Mouse (Mus musculus): ENCODE measurements around the gene Zfp553. TPM values are rescaled to one million over a fixed set of nuclear protein-coding genes. Genes with fewer than 3 reads are reported as not detected.

Gene Zfp553
- total and polyA plus RNA-seq, 2 experiments from 2014 or later, result 33.9 to 41.0 TPM

DNA sequence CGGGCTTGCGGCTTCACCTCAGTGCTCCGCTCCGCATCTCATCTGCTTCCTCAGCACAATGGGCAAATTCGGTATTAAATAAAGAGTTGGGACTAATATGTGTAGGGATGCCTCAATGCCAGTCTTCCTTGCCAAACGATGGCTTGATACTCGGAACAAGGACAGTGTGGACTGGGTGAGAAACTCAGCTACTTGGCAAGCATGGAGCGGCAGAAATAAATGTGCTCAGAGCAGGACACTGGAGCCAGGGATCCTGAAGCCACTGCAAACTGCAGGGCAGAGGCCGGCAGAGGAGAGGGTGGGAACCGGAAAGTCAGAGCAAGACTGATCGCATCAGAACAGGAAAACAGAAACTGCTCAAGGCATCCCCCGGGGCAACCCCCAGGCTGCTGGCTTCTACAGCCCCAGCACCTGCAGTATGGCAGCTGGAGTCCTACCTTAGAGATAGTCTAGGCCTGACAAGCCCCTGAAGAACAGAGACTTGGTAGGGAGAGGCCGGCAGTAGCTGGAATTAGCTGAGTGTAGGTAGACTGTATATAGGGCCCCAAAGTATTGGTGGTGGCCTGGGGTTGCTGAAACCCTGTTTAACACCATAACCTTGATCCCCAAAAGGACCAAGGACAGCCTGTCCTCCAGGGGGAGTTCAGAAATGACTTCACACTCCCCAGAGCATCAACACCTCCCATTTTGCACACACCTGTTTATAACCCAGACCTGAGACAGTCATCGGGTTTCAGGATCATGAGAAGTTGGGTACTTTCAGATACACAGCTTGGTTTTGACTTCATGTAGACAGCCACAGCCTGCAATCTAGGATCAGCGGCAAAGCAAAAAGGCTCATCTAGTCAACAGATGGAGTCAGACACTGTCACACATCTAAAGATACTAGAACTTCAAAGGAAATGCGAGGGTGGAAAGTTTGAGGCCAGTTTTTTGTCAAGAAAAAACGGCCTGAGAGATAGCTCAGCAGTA, 44.3 kb upstream of the Zfp553 start:
- no peak for ATAC-seq
- H3K4me3 ChIP-seq (ENCODE audit: low read length), result no peak overlapping the region

DNA sequence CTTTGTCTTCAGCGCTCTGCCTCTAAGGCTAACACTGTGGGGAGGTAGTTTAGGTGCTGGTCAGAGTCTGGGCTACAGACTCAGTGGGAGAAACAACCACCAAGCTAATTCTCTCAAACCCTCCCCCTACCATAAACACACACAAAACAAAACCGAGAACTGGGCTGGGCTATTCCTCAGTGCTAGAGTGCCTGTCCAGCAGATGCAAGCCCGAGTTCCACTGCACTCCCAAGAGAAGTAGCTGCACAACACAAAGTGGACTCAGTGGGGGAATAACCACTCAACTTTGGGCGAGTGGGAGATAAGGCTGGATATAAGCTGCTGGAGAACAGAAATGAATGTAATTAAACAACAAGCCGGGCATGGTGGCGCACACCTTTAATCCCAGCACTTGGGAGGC, 42.2 kb upstream of the Zfp553 start:
- Histone ChIP-seq H3K9ac (replicated peaks; ENCODE audit: low read length) (no peak overlapping the region), H3K27me3 (ENCODE audit: insufficient read depth, low read length) (no peaks in the 10 kb centered on the region), H3K4me3 (ENCODE audit: low read length) (no peak overlapping the region), H3K4me2 (ENCODE audit: low read depth, low read length) (no peak overlapping the region), H3K9me3 (ENCODE audit: low read length) (no peaks in the 10 kb centered on the region), H3K36me3 (ENCODE audit: insufficient read depth, low read length) (peaks cover 15% of the 10 kb centered on the region; the same call in 1 of the 2 replicates), H3K4me1 (ENCODE audit: insufficient read depth, low read length) (peaks cover 12% of the 10 kb centered on the region), H3K27ac (no peak overlapping the region)
- DNase-seq (ENCODE audit: low spot score) (no peak), ATAC-seq (no peak)
- no peak for TF ChIP-seq CTCF (IDR thresholded peaks at IDR 0.05; ENCODE audit: low read depth)
- 81% methylated on average over 6 of the region's 6 CpGs for WGBS

More for the DNA sequence above, 44.3 kb upstream of the Zfp553 start:
- Histone ChIP-seq H3K4me1 (ENCODE audit: insufficient read depth, low read length) (no peaks in the 10 kb centered on the region), H3K9me3 (ENCODE audit: low read length) (no peaks in the 10 kb centered on the region), H3K27me3 (ENCODE audit: insufficient read depth, low read length) (no peaks in the 10 kb centered on the region), H3K4me2 (ENCODE audit: low read depth, low read length) (no peak overlapping the region), H3K36me3 (ENCODE audit: insufficient read depth, low read length) (peaks cover 13% of the 10 kb centered on the region; the same call in 1 of the 2 replicates), H3K27ac (no peak overlapping the region), H3K9ac (replicated peaks; ENCODE audit: low read length) (no peak overlapping the region)
- no peak for TF ChIP-seq CTCF (IDR thresholded peaks at IDR 0.05; ENCODE audit: low read depth)
- DNase-seq (ENCODE audit: low spot score), result no peak
- 82% methylated on average over 17 of the region's 17 CpGs for WGBS

- Histone ChIP-seq H3K4me3 (ENCODE audit: low read length) (no peak overlapping the region), H3K9ac (replicated peaks; ENCODE audit: low read length) (no peak overlapping the region), H3K4me2 (ENCODE audit: low read depth, low read length) (no peak overlapping the region), H3K27me3 (ENCODE audit: insufficient read depth, low read length) (no peaks in the 10 kb centered on the region), H3K9me3 (ENCODE audit: low read length) (no peaks in the 10 kb centered on the region), H3K4me1 (ENCODE audit: insufficient read depth, low read length) (peaks cover 17% of the 10 kb centered on the region), H3K36me3 (ENCODE audit: insufficient read depth, low read length) (peaks cover 21% of the 10 kb centered on the region; the same call in 1 of the 2 replicates), H3K27ac (no peak overlapping the region)
- DNase-seq (ENCODE audit: low spot score) (no peak), ATAC-seq (no peak)
- TF ChIP-seq CTCF (IDR thresholded peaks at IDR 0.05; ENCODE audit: low read depth), result no peak
- 95% methylated on average over 5 of the region's 5 CpGs for WGBS
Measured at GRCm38 (mm10) chr7:127192989-127193388, 39.9 kb upstream of the Zfp553 start.

DNA sequence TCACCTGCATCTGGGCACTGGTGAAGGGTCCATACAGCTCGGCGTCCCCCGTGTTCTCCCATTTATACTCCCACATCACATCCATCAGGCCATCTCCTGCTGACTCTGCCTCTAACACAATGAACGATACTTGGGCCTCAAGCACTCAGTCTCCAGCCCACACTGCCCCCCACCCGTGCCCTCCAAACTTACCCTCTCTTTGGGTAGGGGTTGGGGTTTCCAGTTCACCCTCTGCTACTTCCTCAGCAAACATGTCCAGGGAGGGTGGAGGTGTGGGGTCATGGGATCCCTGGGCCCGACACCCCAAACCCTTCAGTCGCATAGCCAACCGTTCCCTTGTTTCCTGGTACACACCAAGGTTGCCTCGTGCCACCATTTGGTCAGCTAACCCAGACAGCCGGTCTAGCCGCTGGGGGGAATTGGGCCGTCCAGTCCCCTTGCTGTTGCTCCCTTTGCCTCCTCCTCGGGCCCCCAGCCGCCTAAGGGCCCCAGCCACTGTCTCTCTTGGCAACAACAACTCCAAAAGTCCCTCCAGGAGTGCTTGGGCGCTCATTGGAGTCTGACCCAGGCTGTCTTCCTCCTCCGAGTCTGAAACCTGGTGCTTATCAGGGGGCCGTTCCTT, 38.7 kb upstream of the Zfp553 start:
- Histone ChIP-seq H3K36me3 (ENCODE audit: insufficient read depth, low read length) (peaks cover 27% of the 10 kb centered on the region), H3K9ac (replicated peaks; ENCODE audit: low read length) (0 out of 2 replicates have a peak overlapping the region, but pooled peaks have one; percentile 74), H3K27ac (no peak overlapping the region), H3K27me3 (ENCODE audit: insufficient read depth, low read length) (no peaks in the 10 kb centered on the region), H3K4me3 (ENCODE audit: low read length) (no peak overlapping the region), H3K4me1 (ENCODE audit: insufficient read depth, low read length) (peaks cover 17% of the 10 kb centered on the region), H3K9me3 (ENCODE audit: low read length) (no peaks in the 10 kb centered on the region), H3K4me2 (ENCODE audit: low read depth, low read length) (peak overlapping the region; percentile 68)
- no peak for ATAC-seq
- TF ChIP-seq CTCF (IDR thresholded peaks at IDR 0.05; ENCODE audit: low read depth), result no peak
- DNase-seq (ENCODE audit: low spot score), result no peak
- WGBS, result 89% methylated on average over 17 of the region's 17 CpGs

DNA sequence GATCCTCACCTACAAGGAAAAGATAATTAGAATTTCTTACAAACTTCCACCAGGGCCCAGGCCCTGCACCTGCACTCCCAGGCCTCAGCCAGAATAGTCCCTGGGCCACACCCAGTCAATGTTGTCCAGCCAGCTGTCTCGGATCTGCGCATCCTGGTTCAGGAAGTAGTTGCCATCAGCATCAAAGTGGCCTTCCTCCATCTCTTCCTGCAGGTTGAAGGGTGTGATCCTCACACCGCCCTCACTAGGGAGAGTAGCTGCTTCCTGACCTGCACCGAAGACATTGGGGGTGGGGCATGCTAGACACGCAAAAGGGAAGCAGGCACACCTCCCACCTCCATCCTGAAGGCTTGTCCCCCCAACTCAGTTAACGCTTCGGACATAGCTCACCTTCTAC, 38.2 kb upstream of the Zfp553 start:
- 85% methylated on average over 7 of the region's 7 CpGs for WGBS
- no peak for DNase-seq (ENCODE audit: low spot score)
- H3K27ac ChIP-seq, result peak overlapping the region; percentile 82; the same call in 1 of the 2 replicates

DNA sequence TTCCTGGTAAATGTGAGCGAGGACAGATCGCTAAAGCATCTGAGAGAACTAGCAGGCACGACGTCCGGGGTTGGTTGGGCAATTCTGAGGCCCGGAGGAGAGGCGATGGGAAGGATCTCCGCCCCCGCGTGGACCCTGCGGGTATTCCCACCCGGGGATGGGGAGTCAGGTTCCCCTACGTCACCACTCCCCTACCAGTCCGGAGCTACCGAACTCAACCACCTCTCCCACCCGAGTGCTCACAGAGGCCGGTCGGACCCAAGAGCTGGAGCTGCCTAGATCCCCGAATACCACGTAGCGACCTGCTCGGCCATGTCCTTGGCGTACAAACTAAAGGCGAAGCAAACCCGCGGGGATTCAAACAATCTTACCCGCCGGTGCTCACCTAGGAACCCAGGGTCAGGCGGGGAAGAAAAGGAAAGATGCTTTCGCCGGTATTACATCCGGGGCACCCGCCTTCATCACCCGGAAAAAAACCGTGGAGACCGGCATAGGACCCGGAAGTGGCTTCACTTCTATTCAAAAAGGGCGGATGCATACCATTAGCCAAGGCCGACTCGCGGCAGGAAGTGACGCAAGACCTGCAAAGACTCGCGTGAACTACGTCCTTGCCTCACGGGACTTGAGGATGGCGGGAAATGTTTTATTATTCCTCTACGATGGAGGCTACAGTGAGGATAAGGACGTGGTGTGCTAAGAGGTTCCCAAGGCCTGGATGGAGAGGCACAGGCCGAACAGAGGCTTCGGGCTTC, 37.1 kb upstream of the Zfp553 start, which contains the start of gene Cd2bp2:
TSS of gene Cd2bp2 (minus strand) at position 507 of the 752 bp plus-strand sequence.
- Histone ChIP-seq H3K9ac (replicated peaks; ENCODE audit: low read length) (peak within 1 kb of the TSS; percentile 74), H3K4me3 (ENCODE audit: low read length) (peak within 1 kb of the TSS; percentile 62), H3K9me3 (ENCODE audit: low read length) (no peaks in the 10 kb centered on the region), H3K36me3 (ENCODE audit: insufficient read depth, low read length) (peaks cover 43% of the 10 kb centered on the region), H3K27me3 (ENCODE audit: insufficient read depth, low read length) (no peaks in the 10 kb centered on the region), H3K4me2 (ENCODE audit: low read depth, low read length) (peak within 1 kb of the TSS; percentile 68), H3K4me1 (ENCODE audit: insufficient read depth, low read length) (peaks cover 17% of the 10 kb centered on the region), H3K27ac (peak within 1 kb of the TSS; percentile 82)
- peak; percentile 99 for DNase-seq (ENCODE audit: low spot score)
- WGBS, result 1% methylated on average over 51 of the region's 51 CpGs
- peak; percentile 97 for ATAC-seq
- peak; percentile 63 for TF ChIP-seq CTCF (IDR thresholded peaks at IDR 0.05; ENCODE audit: low read depth)

More for the DNA sequence above, 38.2 kb upstream of the Zfp553 start:
- H3K36me3 ChIP-seq (ENCODE audit: insufficient read depth, low read length), result peaks cover 33% of the 10 kb centered on the region
- H3K27me3 ChIP-seq (ENCODE audit: insufficient read depth, low read length), result no peaks in the 10 kb centered on the region
- H3K9ac ChIP-seq (replicated peaks; ENCODE audit: low read length), result peak overlapping the region; percentile 74
- TF ChIP-seq CTCF (IDR thresholded peaks at IDR 0.05; ENCODE audit: low read depth), result no peak
- H3K4me3 ChIP-seq (ENCODE audit: low read length), result peak overlapping the region; percentile 62
- H3K9me3 ChIP-seq (ENCODE audit: low read length), result no peaks in the 10 kb centered on the region
- peak overlapping the region; percentile 68 for H3K4me2 ChIP-seq (ENCODE audit: low read depth, low read length)
- ATAC-seq, result no peak
- peaks cover 17% of the 10 kb centered on the region for H3K4me1 ChIP-seq (ENCODE audit: insufficient read depth, low read length)
